Mouse (Mus musculus) ES-Bruce4 (cell line): Measurements from ENCODE around the gene Bmp8b.

Experiments used
- CTCF ChIP-seq: IDR thresholded peaks from one replicate; pipeline ENCODE4 v1.8.1; 2011; ENCODE audit warnings: low read depth, low read length
- POLR2A ChIP-seq: IDR thresholded peaks from one replicate; pipeline ENCODE4 v1.8.1; 2011; ENCODE audit warnings: low read length; ENCODE audit not compliant: insufficient read depth

DNA sequence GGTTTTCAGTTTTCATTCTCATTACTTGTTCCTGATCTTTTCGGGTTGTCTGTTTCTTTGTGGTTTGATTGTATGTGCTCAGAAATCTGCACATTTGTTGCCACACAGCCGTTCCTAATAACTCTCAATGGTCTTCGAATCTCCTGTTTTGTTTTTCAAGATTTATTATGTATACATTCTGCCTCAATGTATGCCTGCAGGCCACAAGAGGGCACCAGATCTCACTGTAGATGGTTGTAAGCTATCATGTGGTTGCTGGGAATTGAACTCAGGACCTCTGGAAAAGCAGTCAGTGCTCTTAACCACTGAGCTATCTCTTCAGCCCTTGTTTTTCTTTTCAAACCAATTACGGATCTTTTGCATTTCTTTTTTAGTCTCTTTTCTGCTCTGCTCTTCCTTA is 18.6 kb upstream of the Bmp8b start:
- no peak for TF ChIP-seq CTCF
- TF ChIP-seq POLR2A, result no peak
